Mouse (Mus musculus) E14TG2a.4 (cell line): Measurements from ENCODE around the gene Magi2.

ENCODE experiments used
- CTCF ChIP-seq: conservative IDR thresholded peaks from 2 replicates; pipeline ENCODE4 v1.5.1; 2014; ENCODE audit warnings: low read length
- NANOG ChIP-seq: IDR thresholded peaks from 2 replicates; pipeline ENCODE4 v1.6.1; 2014; ENCODE audit warnings: borderline replicate concordance, low read length, mixed read lengths

DNA sequence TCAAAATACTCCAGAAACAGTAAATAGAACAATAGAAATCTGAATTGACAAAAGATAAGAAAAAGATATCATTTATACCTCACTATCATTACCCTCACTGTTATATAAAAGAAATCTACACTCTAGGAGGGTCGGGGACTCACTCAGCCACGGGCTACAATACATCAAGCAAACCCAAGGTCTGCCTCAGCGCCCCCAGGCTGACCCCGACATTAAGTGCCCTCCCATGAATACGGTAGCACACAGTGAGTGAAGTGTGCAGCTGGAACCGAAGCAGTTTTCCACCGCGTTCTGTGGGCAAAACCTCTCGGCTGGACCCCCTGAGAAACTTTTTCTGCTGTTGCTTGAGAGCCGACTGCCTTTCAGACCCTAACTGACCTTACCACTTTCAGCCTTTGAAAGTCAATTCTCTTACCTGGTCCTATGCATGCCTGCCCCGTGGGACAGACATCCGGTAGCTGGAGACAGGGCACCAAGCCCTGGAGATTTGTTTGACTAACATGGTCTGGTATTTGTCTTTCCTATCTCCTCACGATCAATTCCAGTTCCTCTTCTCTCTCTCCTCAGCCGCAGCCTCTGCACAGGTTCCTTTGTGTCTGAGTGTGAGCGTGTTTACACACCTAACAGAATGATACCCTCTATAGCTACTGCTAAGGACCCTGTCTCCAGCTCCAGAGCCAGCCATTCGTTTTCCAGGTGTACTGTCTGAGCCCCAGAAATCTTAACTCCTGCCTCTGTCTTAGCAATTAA is 1285.7 kb downstream of the Magi2 start:
- TF ChIP-seq CTCF: no peak
- TF ChIP-seq NANOG: no peak
